Mouse (Mus musculus) thymus, adult 2 months (tissue): ENCODE data around the gene Ccdc9b. TPM values are rescaled to one million over a fixed set of nuclear protein-coding genes. Genes with fewer than 3 reads are reported as not detected.

ENCODE experiments used
- DNase-seq: peaks from one replicate; pipeline ENCODE4 v3.0.0; 2021
- H3K27ac ChIP-seq: fragments of 200-500 bp; 2 replicates; pipeline ENCODE4 v1.5.1; 2012; ENCODE audit warnings: low read length, control low read depth; ENCODE audit not compliant: control insufficient read depth, insufficient read depth
- H3K27me3 ChIP-seq: fragments of 200-500 bp; 2 replicates; pipeline ENCODE4 v1.6.1; 2012; ENCODE audit warnings: mild to moderate bottlenecking, low read length, moderate library complexity, mixed read lengths; ENCODE audit not compliant: control insufficient read depth, insufficient read depth
- H3K36me3 ChIP-seq: fragments of 200-500 bp; 2 replicates; pipeline ENCODE4 v1.6.1; 2012; ENCODE audit warnings: mild to moderate bottlenecking, low read length, moderate library complexity; ENCODE audit not compliant: control insufficient read depth, insufficient read depth
- H3K4me1 ChIP-seq: fragments of 200-500 bp; replicated peaks from 2 replicates; pipeline ENCODE4 v1.6.1; 2012; ENCODE audit warnings: low read length; ENCODE audit not compliant: control insufficient read depth, insufficient read depth
- H3K4me3 ChIP-seq: fragments of 200-500 bp; 2 replicates; pipeline ENCODE4 v1.5.1; 2012; ENCODE audit warnings: mild to moderate bottlenecking, low read length, control low read depth, moderate library complexity; ENCODE audit not compliant: control insufficient read depth, insufficient read depth
- CTCF ChIP-seq: fragments of 200-500 bp; IDR thresholded peaks from 2 replicates; pipeline ENCODE4 v1.5.1; 2012; ENCODE audit warnings: mild to moderate bottlenecking, control low read depth, low read length, moderate library complexity, borderline replicate concordance; ENCODE audit not compliant: control insufficient read depth, poor library complexity, insufficient read depth; ENCODE audit errors: extremely low read depth
- POLR2A ChIP-seq: fragments of 200-500 bp; IDR thresholded peaks from 2 replicates; pipeline ENCODE4 v1.6.1; 2012; ENCODE audit warnings: mild to moderate bottlenecking, low read length, control low read depth, moderate library complexity; ENCODE audit not compliant: control insufficient read depth, poor library complexity, insufficient read depth; ENCODE audit errors: extremely low read depth
- WGBS: fragments of 180-500 bp; shearing (Covaris S2); methylation state at CpG from one replicate; pipeline ENCODE4 v1.1.7; 2018; 5-methylcytosine and 5-hydroxymethylcytosine counted together
- polyA plus RNA-seq: library from polyadenylated mRNA; depleted of rRNA; stranded (reverse); fragments of >200 nt; gene quantifications from 2 replicates; pipeline ENCODE4 v1.2.3, GENCODE M21; 2012

Gene Ccdc9b
- polyA plus RNA-seq, 1 experiment, result 1.8 TPM

- TF ChIP-seq CTCF (no peak), POLR2A (no peak)
- H3K4me3 ChIP-seq, result no peak overlapping the region
- no peaks in the 10 kb centered on the region for H3K27me3 ChIP-seq
- DNase-seq, result no peak
- WGBS, result 91% methylated on average over 11 of the region's 11 CpGs
- no peaks in the 10 kb centered on the region for H3K36me3 ChIP-seq
- H3K27ac ChIP-seq, result no peak overlapping the region
- no peaks in the 10 kb centered on the region for H3K4me1 ChIP-seq
Observed at GRCm38 (mm10) chr2:118789501-118789900, 27.0 kb upstream of the Ccdc9b start.

- DNase-seq, result no peak
- Histone ChIP-seq H3K4me1 (no peaks in the 10 kb centered on the region), H3K27me3 (no peaks in the 10 kb centered on the region), H3K36me3 (no peaks in the 10 kb centered on the region), H3K4me3 (no peak overlapping the region), H3K27ac (no peak overlapping the region)
- no peak for TF ChIP-seq CTCF
- TF ChIP-seq POLR2A, result no peak
- 82% methylated on average over 5 of the region's 5 CpGs for WGBS
Observed at GRCm38 (mm10) chr2:118786525-118786924, 24.1 kb upstream of the Ccdc9b start.

- H3K27me3 ChIP-seq, result no peaks in the 10 kb centered on the region
- no peak for DNase-seq
- H3K36me3 ChIP-seq, result no peaks in the 10 kb centered on the region
- no peak overlapping the region for H3K4me3 ChIP-seq
- WGBS, result 93% methylated on average over 7 of the region's 7 CpGs
- H3K27ac ChIP-seq, result no peak overlapping the region
- peaks cover 8% of the 10 kb centered on the region; the same call in 1 of the 2 replicates for H3K4me1 ChIP-seq
- TF ChIP-seq CTCF (no peak), POLR2A (no peak)
Observed at GRCm38 (mm10) chr2:118783663-118784062, 21.2 kb upstream of the Ccdc9b start.

- no peak for TF ChIP-seq POLR2A
- TF ChIP-seq CTCF, result no peak
- no peak for DNase-seq
- WGBS, result 62% methylated on average over 5 of the region's 5 CpGs
- no peaks in the 10 kb centered on the region for H3K36me3 ChIP-seq
- no peaks in the 10 kb centered on the region for H3K27me3 ChIP-seq
- H3K4me1 ChIP-seq, result peaks cover 8% of the 10 kb centered on the region; the same call in 1 of the 2 replicates
- no peak overlapping the region for H3K4me3 ChIP-seq
- H3K27ac ChIP-seq, result no peak overlapping the region
Observed at GRCm38 (mm10) chr2:118783093-118783492, 20.6 kb upstream of the Ccdc9b start.

- Histone ChIP-seq H3K27ac (no peak overlapping the region), H3K4me3 (no peak overlapping the region), H3K36me3 (no peaks in the 10 kb centered on the region), H3K4me1 (peaks cover 8% of the 10 kb centered on the region; the same call in 1 of the 2 replicates), H3K27me3 (no peaks in the 10 kb centered on the region)
- 57% methylated on average over 4 of the region's 4 CpGs for WGBS
- no peak for DNase-seq
- TF ChIP-seq CTCF (no peak), POLR2A (no peak)
Observed at GRCm38 (mm10) chr2:118782303-118782702, 19.8 kb upstream of the Ccdc9b start.

GRCm38 (mm10) chr2:118781115-118781514 lies 18.7 kb upstream of the Ccdc9b start:
- WGBS, result 79% methylated on average over 1 of the region's 1 CpGs
- H3K27me3 ChIP-seq, result no peaks in the 10 kb centered on the region
- DNase-seq, result no peak
- H3K4me3 ChIP-seq, result no peak overlapping the region
- TF ChIP-seq POLR2A (no peak), CTCF (no peak)
- H3K27ac ChIP-seq, result no peak overlapping the region
- peaks cover 8% of the 10 kb centered on the region; the same call in 1 of the 2 replicates for H3K4me1 ChIP-seq
- H3K36me3 ChIP-seq, result no peaks in the 10 kb centered on the region
